11 mouse cellular contexts compared by ENCODE assay signal in the genomic region with DNA sequence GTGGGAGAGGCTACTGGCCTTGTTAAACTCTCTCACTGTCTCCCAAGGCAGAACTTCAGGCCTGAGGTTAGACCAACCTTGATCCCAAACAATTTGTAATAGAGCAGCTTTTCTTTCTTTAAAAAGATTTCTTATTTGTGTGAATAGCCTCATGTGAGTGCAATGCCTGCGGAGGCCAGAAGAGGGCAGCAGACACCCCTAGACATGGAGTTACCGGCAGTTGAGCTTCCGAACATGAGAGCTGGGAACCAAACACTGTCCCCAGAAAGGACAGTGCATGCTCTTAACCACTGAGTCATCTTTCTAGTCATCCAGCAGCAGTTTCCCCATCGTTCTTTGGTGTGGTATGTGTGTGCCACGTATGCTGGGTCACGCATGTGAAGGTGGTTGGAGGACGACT. TPM values are rescaled to one million over a fixed set of nuclear protein-coding genes. Genes with fewer than 3 reads are reported as not detected.
DNase-seq lines count a peak whose midpoint lies in the region; ATAC-seq and TF ChIP-seq lines count a peak whose summit lies in the region.
"Had no signal": no experiment of that assay in that cellular context is flagged by ENCODE, and none has a peak within 500 bp of the region (broad histone marks: within the 10 kb centered on the region; RNA-seq: fewer than 3 reads in every experiment).

No protein-coding gene starts in this region.

- H3K9ac ChIP-seq in forebrain, postnatal 0 days, result no peak overlapping the region
- no peak overlapping the region for H3K9ac ChIP-seq in forebrain, embryonic 12.5 days
- H3K9ac ChIP-seq in neural tube, embryonic 15.5 days (replicated peaks), result no peak overlapping the region
- H3K9ac ChIP-seq in kidney, postnatal 0 days (ENCODE audit: low read depth, low read length), result no peak overlapping the region
- no peak overlapping the region for H3K9ac ChIP-seq in stomach, postnatal 0 days (ENCODE audit: low read length)
- H3K9ac ChIP-seq: hindbrain, embryonic 15.5 days had no signal

- TF ChIP-seq EP300 in stomach, postnatal 0 days (optimal IDR thresholded peaks at IDR 0.05), result no peak

- no peaks in the 10 kb centered on the region for H3K4me1 ChIP-seq in forebrain, postnatal 0 days (ENCODE audit: insufficient read depth)
- H3K4me1 ChIP-seq in forebrain, embryonic 12.5 days, result no peaks in the 10 kb centered on the region
- no peaks in the 10 kb centered on the region for H3K4me1 ChIP-seq in neural tube, embryonic 15.5 days
- H3K4me1 ChIP-seq in kidney, postnatal 0 days (replicated peaks; ENCODE audit: insufficient read depth, low read length), result no peaks in the 10 kb centered on the region
- no peaks in the 10 kb centered on the region; the same call in 1 of the 2 replicates for H3K4me1 ChIP-seq in stomach, postnatal 0 days (replicated peaks; ENCODE audit: control insufficient read depth, insufficient read depth)
- H3K4me1 ChIP-seq: hindbrain, embryonic 15.5 days had no signal

- no peak overlapping the region for H3K4me3 ChIP-seq in forebrain, postnatal 0 days (ENCODE audit: low read depth, low read length)
- no peak overlapping the region for H3K4me3 ChIP-seq in forebrain, embryonic 12.5 days (replicated peaks)
- H3K4me3 ChIP-seq in neural tube, embryonic 15.5 days (replicated peaks), result no peak overlapping the region
- H3K4me3 ChIP-seq in kidney, postnatal 0 days (replicated peaks; ENCODE audit: low read depth, low read length), result no peak overlapping the region
- H3K4me3 ChIP-seq in stomach, postnatal 0 days (ENCODE audit: low read depth, low read length), result no peak overlapping the region
- H3K4me3 ChIP-seq: hindbrain, embryonic 15.5 days had no signal

- no peak for DNase-seq in forebrain, postnatal 0 days
- DNase-seq in neural tube, embryonic 10.5 days (ENCODE audit: extremely low spot score, low spot score), result no peak
- no peak for DNase-seq in kidney, postnatal 0 days (ENCODE audit: low spot score)
- DNase-seq in stomach, postnatal 0 days (ENCODE audit: low spot score), result no peak
- no peak for DNase-seq in frontal cortex, postnatal 25 days (ENCODE audit: low spot score in 2 of 2)
- DNase-seq in natural killer cell, adult 2 months (ENCODE audit: low spot score in 2 of 2), result no peak
- DNase-seq: cerebellum, postnatal 25 days had no signal

- no peak overlapping the region for H3K27ac ChIP-seq in forebrain, postnatal 0 days (ENCODE audit: low read depth, low read length)
- H3K27ac ChIP-seq in forebrain, embryonic 12.5 days, result no peak overlapping the region
- H3K27ac ChIP-seq in neural tube, embryonic 15.5 days (replicated peaks), result 0 out of 2 replicates have a peak overlapping the region, but pooled peaks have one; percentile 0
- H3K27ac ChIP-seq in kidney, postnatal 0 days, result peak overlapping the region; percentile 71
- H3K27ac ChIP-seq in stomach, postnatal 0 days (replicated peaks), result peak overlapping the region; percentile 63
- H3K27ac ChIP-seq: hindbrain, embryonic 15.5 days had no signal

- no peaks in the 10 kb centered on the region for H3K9me3 ChIP-seq in forebrain, postnatal 0 days (ENCODE audit: low read length)
- H3K9me3 ChIP-seq in forebrain, embryonic 12.5 days, result no peaks in the 10 kb centered on the region
- no peaks in the 10 kb centered on the region for H3K9me3 ChIP-seq in neural tube, embryonic 15.5 days (replicated peaks)
- H3K9me3 ChIP-seq in kidney, postnatal 0 days (replicated peaks; ENCODE audit: low read length), result no peaks in the 10 kb centered on the region
- H3K9me3 ChIP-seq in stomach, postnatal 0 days (ENCODE audit: control insufficient read depth, low read length), result no peaks in the 10 kb centered on the region
- H3K9me3 ChIP-seq: hindbrain, embryonic 15.5 days had no signal

- no peak overlapping the region for H3K4me2 ChIP-seq in forebrain, postnatal 0 days (ENCODE audit: low read depth)
- no peak overlapping the region for H3K4me2 ChIP-seq in forebrain, embryonic 12.5 days
- no peak overlapping the region for H3K4me2 ChIP-seq in neural tube, embryonic 15.5 days
- no peak overlapping the region for H3K4me2 ChIP-seq in kidney, postnatal 0 days (ENCODE audit: low read length)
- H3K4me2 ChIP-seq in stomach, postnatal 0 days (replicated peaks; ENCODE audit: low read depth), result no peak overlapping the region
- H3K4me2 ChIP-seq: hindbrain, embryonic 15.5 days; midbrain, embryonic 11.5 days had no signal

- peak; percentile 45 for TF ChIP-seq CTCF in forebrain, postnatal 0 days (IDR thresholded peaks at IDR 0.05; ENCODE audit: low read depth)
- TF ChIP-seq CTCF in kidney, postnatal 0 days (IDR thresholded peaks at IDR 0.05; ENCODE audit: low read depth), result peak; percentile 66
- peak; percentile 72 for TF ChIP-seq CTCF in stomach, postnatal 0 days (IDR thresholded peaks at IDR 0.05; ENCODE audit: low read depth)

- no peaks in the 10 kb centered on the region for H3K36me3 ChIP-seq in forebrain, postnatal 0 days (ENCODE audit: insufficient read depth)
- no peaks in the 10 kb centered on the region for H3K36me3 ChIP-seq in forebrain, embryonic 12.5 days (replicated peaks)
- no peaks in the 10 kb centered on the region for H3K36me3 ChIP-seq in neural tube, embryonic 15.5 days
- H3K36me3 ChIP-seq in kidney, postnatal 0 days (ENCODE audit: insufficient read depth, low read length), result no peaks in the 10 kb centered on the region
- no peaks in the 10 kb centered on the region for H3K36me3 ChIP-seq in stomach, postnatal 0 days (ENCODE audit: control insufficient read depth, insufficient read depth, low read length)
- H3K36me3 ChIP-seq: hindbrain, embryonic 15.5 days had no signal

- H3K27me3 ChIP-seq in forebrain, postnatal 0 days (ENCODE audit: insufficient read depth, low read length), result no peaks in the 10 kb centered on the region
- H3K27me3 ChIP-seq in forebrain, embryonic 12.5 days, result no peaks in the 10 kb centered on the region
- H3K27me3 ChIP-seq in neural tube, embryonic 15.5 days (replicated peaks), result no peaks in the 10 kb centered on the region
- no peaks in the 10 kb centered on the region for H3K27me3 ChIP-seq in kidney, postnatal 0 days (ENCODE audit: insufficient read depth, low read length)
- no peaks in the 10 kb centered on the region for H3K27me3 ChIP-seq in stomach, postnatal 0 days (ENCODE audit: control insufficient read depth, insufficient read depth, low read length)
- H3K27me3 ChIP-seq: hindbrain, embryonic 15.5 days had no signal

- 93% methylated on average over 7 of the region's 7 CpGs for WGBS in forebrain, postnatal 0 days
- 90% methylated on average over 7 of the region's 7 CpGs for WGBS in forebrain, embryonic 12.5 days
- whole genome bisulfite sequencing in neural tube, embryonic 15.5 days, result 94% methylated on average over 7 of the region's 7 CpGs
- WGBS in kidney, postnatal 0 days, result 93% methylated on average over 7 of the region's 7 CpGs
- WGBS in stomach, postnatal 0 days, result 89% methylated on average over 7 of the region's 7 CpGs

- no peak for ATAC-seq in forebrain, postnatal 0 days
- ATAC-seq in forebrain, embryonic 12.5 days (ENCODE audit: low FRiP score), result no peak
- ATAC-seq in neural tube, embryonic 15.5 days (ENCODE audit: low FRiP score), result no peak
- ATAC-seq in kidney, postnatal 0 days (replicated peaks; ENCODE audit: low FRiP score, low read depth), result no peak
- no peak for ATAC-seq in stomach, postnatal 0 days (ENCODE audit: low FRiP score, low TSS enrichment)

RNA-seq across cellular contexts. Expression of a gene that starts 10.1 kb away (rescaled TPM):
- total RNA-seq in forebrain, postnatal 0 days (2014; rRNA removed), result 28.2 and 43.4 TPM in 2 replicates
- polyA plus RNA-seq in forebrain, postnatal 0 days (2015; fragmentation: Nextera tagmentation; extraction: Ambion mirVana), result 67.9 and 80.7 TPM in 2 replicates
- polyA plus RNA-seq in forebrain, embryonic 12.5 days (2016; fragmentation: Nextera tagmentation; extraction: Ambion mirVana), result 39.0 and 40.4 TPM in 2 replicates
- polyA plus RNA-seq in neural tube, embryonic 15.5 days (2015; fragmentation: Nextera tagmentation; extraction: Ambion mirVana), result 117 and 192 TPM in 2 replicates
- 43.9 and 45.4 TPM in 2 replicates for polyA plus RNA-seq in kidney, postnatal 0 days (2015; fragmentation: Nextera tagmentation; extraction: Ambion mirVana)
- polyA plus RNA-seq in stomach, postnatal 0 days (2015; fragmentation: Nextera tagmentation; extraction: Ambion mirVana), result 42.7 and 44.2 TPM in 2 replicates

RNA-seq across cellular contexts. Expression of a gene that starts 11.5 kb away (rescaled TPM):
- total RNA-seq in forebrain, postnatal 0 days (2014; rRNA removed), result 67.3 and 82.2 TPM in 2 replicates
- polyA plus RNA-seq in forebrain, postnatal 0 days (2015; fragmentation: Nextera tagmentation; extraction: Ambion mirVana), result 104 and 115 TPM in 2 replicates
- polyA plus RNA-seq in forebrain, embryonic 12.5 days (2016; fragmentation: Nextera tagmentation; extraction: Ambion mirVana), result 92.9 and 96.3 TPM in 2 replicates
- polyA plus RNA-seq in neural tube, embryonic 15.5 days (2015; fragmentation: Nextera tagmentation; extraction: Ambion mirVana), result 79.9 and 85.2 TPM in 2 replicates
- polyA plus RNA-seq in kidney, postnatal 0 days (2015; fragmentation: Nextera tagmentation; extraction: Ambion mirVana), result 70.0 and 76.5 TPM in 2 replicates
- polyA plus RNA-seq in stomach, postnatal 0 days (2015; fragmentation: Nextera tagmentation; extraction: Ambion mirVana), result 49.2 and 51.4 TPM in 2 replicates

RNA-seq across cellular contexts. Expression of a gene that starts 34.3 kb away (rescaled TPM):
- 5.0 and 5.4 TPM in 2 replicates for total RNA-seq in forebrain, postnatal 0 days (2014; rRNA removed)
- 4.7 and 6.4 TPM in 2 replicates for polyA plus RNA-seq in forebrain, postnatal 0 days (2015; fragmentation: Nextera tagmentation; extraction: Ambion mirVana)
- polyA plus RNA-seq in forebrain, embryonic 12.5 days (2016; fragmentation: Nextera tagmentation; extraction: Ambion mirVana), result 4.2 and 4.6 TPM in 2 replicates
- 6.8 and 7.1 TPM in 2 replicates for polyA plus RNA-seq in neural tube, embryonic 15.5 days (2015; fragmentation: Nextera tagmentation; extraction: Ambion mirVana)
- 9.2 and 9.4 TPM in 2 replicates for polyA plus RNA-seq in kidney, postnatal 0 days (2015; fragmentation: Nextera tagmentation; extraction: Ambion mirVana)
- 4.6 and 5.3 TPM in 2 replicates for polyA plus RNA-seq in stomach, postnatal 0 days (2015; fragmentation: Nextera tagmentation; extraction: Ambion mirVana)

RNA-seq across cellular contexts. Expression of a gene that starts 34.9 kb away (rescaled TPM):
- total RNA-seq in forebrain, postnatal 0 days (2014; rRNA removed), result 86.2 and 93.8 TPM in 2 replicates
- polyA plus RNA-seq in forebrain, postnatal 0 days (2015; fragmentation: Nextera tagmentation; extraction: Ambion mirVana), result 83.5 and 95.3 TPM in 2 replicates
- polyA plus RNA-seq in forebrain, embryonic 12.5 days (2016; fragmentation: Nextera tagmentation; extraction: Ambion mirVana), result 85.8 and 88.3 TPM in 2 replicates
- 99.9 and 113 TPM in 2 replicates for polyA plus RNA-seq in neural tube, embryonic 15.5 days (2015; fragmentation: Nextera tagmentation; extraction: Ambion mirVana)
- polyA plus RNA-seq in kidney, postnatal 0 days (2015; fragmentation: Nextera tagmentation; extraction: Ambion mirVana), result 219 and 254 TPM in 2 replicates
- 107 and 114 TPM in 2 replicates for polyA plus RNA-seq in stomach, postnatal 0 days (2015; fragmentation: Nextera tagmentation; extraction: Ambion mirVana)

RNA-seq across cellular contexts. Expression of a gene that starts 39.2 kb away (rescaled TPM):
- total RNA-seq in forebrain, postnatal 0 days (2014; rRNA removed), result 0.62 and 1.00 TPM in 2 replicates
- polyA plus RNA-seq in forebrain, postnatal 0 days (2015; fragmentation: Nextera tagmentation; extraction: Ambion mirVana), result not detected in 2 replicates
- polyA plus RNA-seq in forebrain, embryonic 12.5 days (2016; fragmentation: Nextera tagmentation; extraction: Ambion mirVana), result not detected in 2 replicates
- not detected in 2 replicates for polyA plus RNA-seq in neural tube, embryonic 15.5 days (2015; fragmentation: Nextera tagmentation; extraction: Ambion mirVana)
- polyA plus RNA-seq in kidney, postnatal 0 days (2015; fragmentation: Nextera tagmentation; extraction: Ambion mirVana), result not detected in 2 replicates
- not detected in 2 replicates for polyA plus RNA-seq in stomach, postnatal 0 days (2015; fragmentation: Nextera tagmentation; extraction: Ambion mirVana)
- polyA plus RNA-seq: midbrain, embryonic 11.5 days had no signal

Comparison
In these comparisons a context has a peak if more than half of its experiments do, and no peak if none do; other contexts are left out.
1. H3K27ac ChIP-seq: peak in neural tube, embryonic 15.5 days (single experiment), kidney, postnatal 0 days (single experiment) and stomach, postnatal 0 days (single experiment); none in forebrain, postnatal 0 days (single experiment) and forebrain, embryonic 12.5 days (single experiment).
2. Peak in every context shown above with its lines, with median percentiles within 50 percentile points of each other: CTCF ChIP-seq.